In genomic region chr9:110131525-110132197, GRCm38 (mm10) we compare ENCODE assay signal across 7 mouse cellular contexts. TPM values are rescaled to one million over a fixed set of nuclear protein-coding genes. Genes with fewer than 3 reads are reported as not detected.
DNase-seq lines count a peak whose midpoint lies in the region; ATAC-seq lines count a peak whose summit lies in the region.

No protein-coding gene starts in this region.

- ATAC-seq in intestine, embryonic 16.5 days, result peak; percentile 98
- peak; percentile 96 for ATAC-seq in midbrain, embryonic 11.5 days (ENCODE audit: low FRiP score)

- no peaks in the 10 kb centered on the region for H3K27me3 ChIP-seq in intestine, embryonic 16.5 days (replicated peaks; ENCODE audit: control insufficient read depth, insufficient read depth, low read length)
- H3K27me3 ChIP-seq in midbrain, embryonic 11.5 days (ENCODE audit: control insufficient read depth, insufficient read depth, low read length), result no peaks in the 10 kb centered on the region

- peak overlapping the region; percentile 96 for H3K9ac ChIP-seq in intestine, embryonic 16.5 days (ENCODE audit: low read depth, low read length)
- peak overlapping the region; percentile 97 for H3K9ac ChIP-seq in midbrain, embryonic 11.5 days (ENCODE audit: low read length)

- intact Hi-C loops in left cerebral cortex, postnatal 36 days (cut with DNase I), result no loop called here

- peaks cover 4% of the 10 kb centered on the region; the same call in 1 of the 2 replicates for H3K36me3 ChIP-seq in intestine, embryonic 16.5 days (ENCODE audit: control insufficient read depth, insufficient read depth, low read length)
- H3K36me3 ChIP-seq in midbrain, embryonic 11.5 days (ENCODE audit: control insufficient read depth, insufficient read depth, low read length), result no peaks in the 10 kb centered on the region

- peak overlapping the region; percentile 95 for H3K4me3 ChIP-seq in intestine, embryonic 16.5 days (ENCODE audit: low read length)
- peak overlapping the region; percentile 89 for H3K4me3 ChIP-seq in midbrain, embryonic 11.5 days (ENCODE audit: low read depth, low read length)

- no peaks in the 10 kb centered on the region for H3K9me3 ChIP-seq in intestine, embryonic 16.5 days (ENCODE audit: control insufficient read depth, low read length)
- no peaks in the 10 kb centered on the region for H3K9me3 ChIP-seq in midbrain, embryonic 11.5 days (ENCODE audit: control insufficient read depth, low read length)

- peak overlapping the region; percentile 92 for H3K27ac ChIP-seq in intestine, embryonic 16.5 days (ENCODE audit: low read length)
- H3K27ac ChIP-seq in midbrain, embryonic 11.5 days (ENCODE audit: low read depth, low read length), result peak overlapping the region; percentile 84

- under 1% methylated on average over 63 of the region's 64 CpGs for WGBS in intestine, embryonic 16.5 days
- WGBS in midbrain, embryonic 11.5 days, result under 1% methylated on average over 64 of the region's 64 CpGs

- DNase-seq in adrenal gland, adult 8-10 months, result peak; percentile 99
- DNase-seq in embryo, embryonic 9.5 days (ENCODE audit: extremely low spot score), result peak; percentile 99
- peak; percentile 99 to 100 for DNase-seq in gastrocnemius, postnatal 4 days (ENCODE audit: low spot score in 2 of 2)
- DNase-seq in left cerebral cortex, postnatal 36 days (ENCODE audit: low spot score in 2 of 2), result peak; percentile 99
- peak; percentile 100 for DNase-seq in midbrain, embryonic 11.5 days (ENCODE audit: low spot score, missing footprints)
- peak; percentile 99 for DNase-seq in skeletal muscle tissue, adult 2 months (ENCODE audit: low read depth, low spot score)

- peaks cover 8% of the 10 kb centered on the region for H3K4me1 ChIP-seq in intestine, embryonic 16.5 days (ENCODE audit: control insufficient read depth, insufficient read depth, low read length)
- peaks cover 6% of the 10 kb centered on the region for H3K4me1 ChIP-seq in midbrain, embryonic 11.5 days (ENCODE audit: control insufficient read depth, insufficient read depth, low read length)

- H3K4me2 ChIP-seq in intestine, embryonic 16.5 days (ENCODE audit: low read depth, low read length), result peak overlapping the region; percentile 67
- peak overlapping the region; percentile 72 for H3K4me2 ChIP-seq in midbrain, embryonic 11.5 days

RNA-seq across cellular contexts. Expression of gene Dhx30, which starts 14.0 kb away (rescaled TPM):
- 100 to 1,000 TPM; 107 to 117 (median 114) TPM for total RNA-seq in adrenal gland, adult 8-10 months (2022)
- total RNA-seq in gastrocnemius, postnatal 4 days (2021), result 10 to 100 TPM; 58.0 to 69.6 TPM
- polyA plus RNA-seq in intestine, embryonic 16.5 days (2015; fragmentation: Nextera tagmentation; extraction: Ambion mirVana), result 77.2 and 83.9 TPM in 2 replicates
- 100 to 1,000 TPM; 163 to 166 TPM for total RNA-seq in left cerebral cortex, postnatal 36 days (2021)
- polyA plus RNA-seq in midbrain, embryonic 11.5 days (2014; fragmentation: Nextera tagmentation; extraction: Ambion mirVana), result 161 and 164 TPM in 2 replicates

RNA-seq across cellular contexts. Expression of gene Smarcc1, which starts 14.2 kb away (rescaled TPM):
- total RNA-seq in adrenal gland, adult 8-10 months (2022), result 10 to 100 TPM; 57.6 to 64.3 (median 60.8) TPM
- 10 to 100 TPM; 63.1 to 72.3 TPM for total RNA-seq in gastrocnemius, postnatal 4 days (2021)
- polyA plus RNA-seq in intestine, embryonic 16.5 days (2015; fragmentation: Nextera tagmentation; extraction: Ambion mirVana), result 56.8 and 60.8 TPM in 2 replicates
- 10 to 100 TPM; 64.5 to 74.5 TPM for total RNA-seq in left cerebral cortex, postnatal 36 days (2021)
- polyA plus RNA-seq in midbrain, embryonic 11.5 days (2014; fragmentation: Nextera tagmentation; extraction: Ambion mirVana), result 146 and 160 TPM in 2 replicates

Comparison
In these comparisons a context has a peak if more than half of its experiments do, and no peak if none do; other contexts are left out.
1. Peak in every context shown above with its lines: DNase-seq, ATAC-seq, H3K4me3 ChIP-seq and H3K27ac ChIP-seq.